Mouse (Mus musculus) heart, adult 8-10 months (tissue): Measurements from ENCODE around the gene Polr3b. TPM values are rescaled to one million over a fixed set of nuclear protein-coding genes. Genes with fewer than 3 reads are reported as not detected.

ENCODE experiments used
- DNase-seq: peaks from one replicate; pipeline ENCODE4 v3.0.0; 2022; ENCODE audit warnings: low spot score
- total RNA-seq, 4 experiments: library from RNA; stranded (reverse); gene quantifications; 2 replicates each; pipeline ENCODE4 v1.2.4; 2022

Gene Polr3b
- 10 to 100 TPM; 10.7 to 11.6 (median 11.0) TPM for total RNA-seq

- peak; percentile 96 for DNase-seq
Measured at GRCm38 (mm10) chr10:84621826-84622790, at the start of gene Polr3b. Gene Polr3b, plus strand, starts transcription at chr10:84622292.

GRCm38 (mm10) chr10:84573671-84574420 lies 48.2 kb upstream of the Polr3b start:
- DNase-seq = no peak

GRCm38 (mm10) chr10:84576029-84576394 lies 46.1 kb upstream of the Polr3b start:
- no peak for DNase-seq

GRCm38 (mm10) chr10:84576395-84577070 lies 45.6 kb upstream of the Polr3b start, which contains the start of gene Tcp11l2:
Gene Tcp11l2, plus strand, starts transcription at chr10:84576626.
- peak; percentile 95 for DNase-seq

GRCm38 (mm10) chr10:84577071-84577727 lies 44.9 kb upstream of the Polr3b start:
- DNase-seq = peak; percentile 88

- DNase-seq = no peak
Measured at GRCm38 (mm10) chr10:84578738-84579137, 43.4 kb upstream of the Polr3b start.

GRCm38 (mm10) chr10:84579527-84579926 lies 42.6 kb upstream of the Polr3b start:
- DNase-seq = no peak

GRCm38 (mm10) chr10:84581191-84581590 lies 40.9 kb upstream of the Polr3b start:
- DNase-seq = peak; percentile 58

- DNase-seq = no peak
Measured at GRCm38 (mm10) chr10:84582236-84582635, 39.9 kb upstream of the Polr3b start.

- DNase-seq = no peak
Measured at GRCm38 (mm10) chr10:84584451-84585293, 37.4 kb upstream of the Polr3b start.

GRCm38 (mm10) chr10:84585294-84585650 lies 36.8 kb upstream of the Polr3b start:
- no peak for DNase-seq

- DNase-seq = no peak
Measured at GRCm38 (mm10) chr10:84590956-84591355, 31.1 kb upstream of the Polr3b start.

GRCm38 (mm10) chr10:84591640-84592148 lies 30.4 kb upstream of the Polr3b start:
- no peak for DNase-seq

GRCm38 (mm10) chr10:84592745-84593144 lies 29.3 kb upstream of the Polr3b start:
- DNase-seq = no peak

- DNase-seq = peak; percentile 81
Measured at GRCm38 (mm10) chr10:84597127-84597785, 24.8 kb upstream of the Polr3b start.

- no peak for DNase-seq
Measured at GRCm38 (mm10) chr10:84598172-84598571, 23.9 kb upstream of the Polr3b start.

- DNase-seq = no peak
Measured at GRCm38 (mm10) chr10:84600136-84600535, 22.0 kb upstream of the Polr3b start.

GRCm38 (mm10) chr10:84604335-84604734 lies 17.8 kb upstream of the Polr3b start:
- DNase-seq = no peak

- DNase-seq = no peak
Measured at GRCm38 (mm10) chr10:84608361-84608760, 13.7 kb upstream of the Polr3b start.

GRCm38 (mm10) chr10:84610324-84610723 lies 11.8 kb upstream of the Polr3b start:
- no peak for DNase-seq
